Mouse (Mus musculus) liver, embryonic 14.5 days (tissue): ENCODE data around the gene Egfl7.

Experiments used
- CTCF ChIP-seq: IDR thresholded peaks from 2 replicates; pipeline ENCODE4 v1.5.1; 2016; ENCODE audit warnings: antibody characterized with exemption, low read depth, control low read depth
- EP300 ChIP-seq: IDR thresholded peaks from 2 replicates; pipeline ENCODE4 v1.6.1; 2016; ENCODE audit warnings: antibody characterized with exemption, low read depth

DNA sequence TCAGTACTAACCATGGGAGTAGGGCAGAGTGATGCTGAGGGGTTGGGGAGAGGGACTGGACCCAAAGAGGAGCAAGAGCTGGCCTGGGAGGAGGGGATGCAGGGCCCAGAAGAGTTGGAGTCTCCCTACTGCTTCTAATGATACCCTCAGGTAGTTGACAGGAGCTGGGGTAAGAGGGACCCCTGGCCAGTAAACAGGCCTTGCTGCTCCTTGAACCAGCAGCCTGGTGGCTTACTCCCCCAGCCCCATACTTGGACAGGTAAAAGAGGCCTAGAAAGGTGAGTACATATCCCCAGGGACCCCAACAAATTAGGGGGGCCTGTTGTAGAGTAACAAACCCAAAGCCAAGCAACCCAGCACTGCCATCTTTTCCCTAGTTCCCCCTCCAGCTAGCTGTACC, 29.0 kb downstream of the Egfl7 start:
- TF ChIP-seq EP300, result no peak
- TF ChIP-seq CTCF, result no peak
